Mouse (Mus musculus) kidney, adult 9 months (tissue): Measurements from ENCODE around the gene Dph3.

ENCODE experiments used
- DNase-seq: peaks from one replicate; pipeline ENCODE4 v3.0.0; 2022

The Dph3 gene

GRCm38 (mm10) chr14:32084761-32085485 is 606 bp downstream of the Dph3 start, which contains the start of gene Oxnad1:
Oxnad1 (plus strand) TSS chr14:32085374.
- DNase-seq = no peak

GRCm38 (mm10) chr14:32083466-32083865 is 2.1 kb downstream of the Dph3 start:
- DNase-seq = no peak

- no peak for DNase-seq
Measured at GRCm38 (mm10) chr14:32082891-32083290, 2.6 kb downstream of the Dph3 start.

DNA sequence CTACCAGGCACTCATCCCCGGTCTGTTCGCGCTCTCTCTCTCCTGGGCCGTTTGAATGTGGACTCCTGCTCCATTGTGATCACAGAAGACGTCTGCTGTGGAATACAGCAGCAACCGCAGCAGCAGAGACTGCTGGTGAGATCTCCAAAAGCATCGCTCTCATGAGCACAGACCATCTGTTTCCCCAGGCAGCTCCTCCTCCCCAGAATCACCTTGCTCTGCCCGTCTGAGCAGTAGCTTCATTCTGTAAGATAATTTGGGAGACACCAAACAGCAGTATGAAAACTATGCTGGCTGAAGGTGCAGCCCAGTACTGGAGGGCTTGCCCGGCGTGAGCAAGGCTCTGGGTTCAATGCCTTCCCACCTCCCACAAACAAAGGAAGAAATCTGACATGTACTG is 4.5 kb downstream of the Dph3 start:
- DNase-seq = no peak

DNA sequence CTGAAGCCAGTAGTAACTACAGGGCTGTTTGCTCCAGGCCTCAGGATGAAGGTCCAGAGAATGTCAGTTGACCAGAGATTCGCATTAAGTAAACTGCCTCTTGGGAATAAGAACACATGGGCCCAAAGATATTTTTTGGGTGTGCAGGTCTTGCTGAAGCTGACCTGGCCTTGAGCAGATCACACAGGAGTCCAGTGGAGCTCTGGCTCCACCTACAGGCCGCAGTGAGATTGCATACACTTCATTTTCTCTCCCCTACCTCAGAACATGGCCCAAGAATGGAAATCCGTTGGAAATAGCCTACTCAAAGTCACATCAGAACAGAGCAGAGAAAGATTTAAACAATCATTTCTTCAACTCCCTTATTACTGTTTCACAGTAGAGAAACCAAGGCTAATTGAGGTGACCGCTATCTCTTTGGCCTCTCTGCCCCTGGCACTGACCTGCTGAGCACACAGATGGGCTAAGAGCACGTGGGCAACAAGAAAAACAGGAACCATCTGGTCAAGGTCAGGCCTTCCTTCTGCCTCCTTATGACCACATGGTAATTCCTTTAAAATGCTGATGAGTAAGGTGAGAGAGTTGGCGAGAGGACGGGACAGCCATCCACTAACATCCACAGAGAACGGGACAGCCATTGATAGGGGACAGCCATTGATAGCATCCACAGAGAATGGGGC is 8.5 kb downstream of the Dph3 start:
- peak; percentile 70 for DNase-seq

DNA sequence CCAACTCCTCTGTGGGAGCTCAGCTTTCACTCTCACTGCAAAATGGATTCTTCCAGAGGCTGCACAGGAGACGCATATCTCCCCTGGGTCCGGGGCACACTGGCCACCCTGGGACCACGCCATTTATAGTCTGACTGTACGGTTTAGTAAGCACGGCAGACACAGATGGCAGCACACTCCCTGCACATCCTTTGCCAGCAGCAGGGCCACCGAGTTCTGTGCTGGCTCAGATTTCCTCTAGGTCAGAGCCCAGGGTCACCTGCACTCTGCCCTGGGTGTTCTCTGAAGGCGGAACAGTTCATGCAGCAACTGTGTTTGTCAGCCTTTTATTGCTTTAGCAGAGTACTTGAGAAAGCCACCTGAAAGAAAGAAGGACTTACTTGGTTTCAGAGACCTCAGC is 11.6 kb downstream of the Dph3 start:
- DNase-seq = peak; percentile 47

- DNase-seq = no peak
Measured at GRCm38 (mm10) chr14:32073211-32073685, 12.3 kb downstream of the Dph3 start.

DNA sequence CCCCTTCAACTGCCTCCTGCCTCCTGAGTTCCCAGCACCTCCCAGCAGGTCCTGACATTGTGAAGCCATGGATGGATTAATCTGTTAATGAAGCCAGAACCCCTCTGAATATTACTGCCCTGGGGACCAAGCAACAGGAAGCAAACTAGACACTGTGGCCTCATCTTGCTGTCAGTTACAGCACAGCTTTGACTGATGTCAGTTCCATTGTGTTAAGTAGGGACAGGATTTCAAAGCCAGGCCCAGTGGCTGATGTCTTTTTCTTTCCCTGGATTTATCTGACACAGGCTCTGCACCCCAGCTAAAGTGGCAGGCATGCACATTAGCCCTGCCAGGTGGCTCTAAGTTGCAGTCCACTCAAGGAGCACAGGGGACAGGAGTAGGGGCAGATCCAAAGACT is 12.7 kb downstream of the Dph3 start:
- no peak for DNase-seq

DNA sequence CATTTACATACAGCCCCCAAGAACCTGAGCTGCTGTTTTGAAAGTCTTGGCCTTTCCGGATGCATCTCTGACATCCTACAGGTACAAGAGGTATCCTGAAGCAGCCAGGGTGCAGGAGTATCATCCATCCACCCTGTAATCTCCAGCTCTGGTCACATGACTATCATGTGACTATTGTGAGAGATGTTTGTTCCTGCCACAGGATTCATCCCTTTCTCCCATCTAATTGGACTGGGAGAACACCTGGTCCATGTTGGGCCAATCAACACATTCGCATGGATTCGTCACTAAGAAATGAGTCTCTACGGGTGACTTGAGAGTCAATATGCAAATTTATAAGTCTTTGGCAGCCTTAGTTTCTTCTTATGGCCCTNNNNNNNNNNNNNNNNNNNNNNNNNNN is 24.1 kb downstream of the Dph3 start:
- DNase-seq = no peak

DNA sequence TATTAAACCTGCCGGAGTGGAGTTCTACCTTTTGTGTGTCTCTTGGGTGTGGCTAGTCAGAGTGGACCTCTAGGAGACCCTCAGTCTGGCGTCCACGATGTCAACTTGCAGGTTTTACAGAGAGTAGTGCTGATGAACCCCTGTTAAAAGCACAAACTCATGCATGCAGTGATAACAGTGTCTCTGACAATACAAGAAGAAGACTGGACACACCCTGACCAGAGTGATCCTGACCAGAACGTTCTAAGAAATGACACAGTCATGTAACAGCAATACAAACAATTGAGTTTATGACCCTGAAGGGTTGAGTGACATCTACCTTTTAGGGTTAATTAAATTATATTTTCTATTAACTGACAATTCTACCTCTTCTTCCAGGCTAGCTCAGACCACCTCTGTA is 27.9 kb downstream of the Dph3 start:
- DNase-seq = no peak

- peak; percentile 19 for DNase-seq
Measured at GRCm38 (mm10) chr14:32056675-32057074, 28.9 kb downstream of the Dph3 start.

DNA sequence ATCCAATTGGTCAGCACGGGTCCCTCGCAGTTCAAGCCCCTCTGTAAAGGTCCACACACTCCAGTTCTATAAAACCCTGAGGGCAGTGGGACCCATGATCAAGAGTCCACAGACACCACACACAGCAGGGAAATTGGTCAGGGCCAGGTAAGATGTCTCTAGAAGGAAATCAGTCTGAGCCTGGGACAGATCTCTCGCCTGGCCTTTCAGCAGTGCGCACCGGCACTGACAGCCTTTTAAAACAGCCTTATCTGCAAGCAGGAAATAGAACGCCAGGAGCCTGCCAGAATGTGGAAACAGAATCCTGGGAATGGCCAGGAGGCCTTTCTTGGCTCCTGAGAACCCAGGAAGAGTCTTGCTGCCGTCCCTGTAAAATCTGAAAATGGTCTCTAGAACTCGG is 29.7 kb downstream of the Dph3 start:
- DNase-seq = no peak

GRCm38 (mm10) chr14:32054788-32055187 is 30.7 kb downstream of the Dph3 start:
- no peak for DNase-seq

GRCm38 (mm10) chr14:32053895-32054294 is 31.6 kb downstream of the Dph3 start:
- DNase-seq = no peak

- DNase-seq = no peak
Measured at GRCm38 (mm10) chr14:32050171-32050570, 35.4 kb downstream of the Dph3 start.

- DNase-seq = no peak
Measured at GRCm38 (mm10) chr14:32046357-32046756, 39.2 kb downstream of the Dph3 start.

GRCm38 (mm10) chr14:32042108-32042507 is 43.4 kb downstream of the Dph3 start:
- DNase-seq = no peak

DNA sequence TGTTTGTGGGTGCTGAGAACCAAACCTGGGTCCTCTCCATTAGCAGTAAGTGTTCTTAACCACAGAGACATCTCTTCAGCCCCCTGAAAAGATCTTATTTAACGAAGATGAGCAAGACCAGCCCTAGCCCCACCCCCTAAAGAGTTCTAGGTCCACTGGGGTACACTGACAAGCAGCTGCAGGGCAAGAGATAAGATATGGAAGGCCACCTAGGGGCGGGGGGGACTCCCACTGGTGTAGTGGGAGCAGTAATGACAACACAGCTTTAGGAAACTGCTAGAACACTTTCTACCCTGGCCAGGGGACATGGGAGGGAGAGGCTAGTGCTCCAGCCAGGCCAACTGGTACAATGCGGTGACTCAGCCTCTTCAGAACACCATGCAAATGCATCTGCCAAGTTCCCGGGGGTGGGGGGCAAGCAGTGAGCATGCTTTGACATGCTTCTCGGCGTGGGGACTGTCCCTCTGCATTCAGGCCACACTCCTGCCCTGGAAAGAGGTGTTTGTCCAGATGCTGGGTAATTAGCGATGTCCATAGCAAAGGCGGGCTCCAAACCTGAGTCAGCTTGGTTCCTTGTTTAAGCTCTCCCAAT is 47.8 kb downstream of the Dph3 start:
- no peak for DNase-seq

DNA sequence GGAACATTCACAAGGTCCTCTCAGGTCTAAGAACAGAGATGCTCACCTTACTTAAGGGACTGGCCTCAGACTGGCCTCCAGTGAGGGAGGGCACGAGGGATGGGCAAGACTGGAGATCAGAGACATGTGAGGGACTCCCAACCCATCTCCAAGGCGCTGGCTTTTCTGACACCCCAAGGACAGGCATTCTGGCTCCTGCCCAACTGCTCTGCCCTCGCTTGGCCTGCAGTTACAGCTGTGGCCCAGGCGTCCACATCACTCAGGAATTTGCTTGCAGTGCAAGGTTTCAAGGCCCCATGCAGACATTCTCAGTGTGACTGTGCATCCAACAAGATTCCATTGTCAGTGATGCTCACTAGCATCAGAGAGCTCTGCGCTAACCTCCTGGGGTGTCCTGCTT is 49.0 kb downstream of the Dph3 start:
- no peak for DNase-seq

DNA sequence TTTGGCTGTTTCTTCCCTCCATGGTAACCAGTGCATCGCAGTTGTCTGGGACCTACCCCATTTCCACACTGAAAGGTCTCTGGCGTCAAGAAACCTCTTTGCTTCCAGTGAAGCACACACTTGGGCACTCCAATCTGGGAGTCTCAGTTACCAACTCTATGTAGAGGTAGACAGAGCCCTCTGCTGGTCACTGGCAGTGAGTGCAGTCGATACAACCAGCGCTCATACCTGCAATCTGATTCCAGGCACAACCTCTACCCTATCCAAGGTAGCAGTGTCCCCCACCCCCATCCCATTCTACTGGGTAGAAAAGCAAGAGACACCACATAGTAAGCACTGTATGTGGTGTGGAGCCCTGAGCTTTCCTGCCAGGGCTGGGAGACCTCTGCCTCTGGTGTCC is 53.0 kb downstream of the Dph3 start:
- peak; percentile 77 for DNase-seq
